Mouse (Mus musculus) heart, embryonic 11.5 days (tissue): Measurements from ENCODE around the gene Fsip1. TPM values are rescaled to one million over a fixed set of nuclear protein-coding genes. Genes with fewer than 3 reads are reported as not detected.

Source experiments
- ATAC-seq: fragments of 200-750 bp; cut with Nextera tagmentation; replicated peaks from 2 replicates; pipeline ENCODE4 v1.8.0; 2017; ENCODE audit warnings: moderate library complexity; ENCODE audit not compliant: insufficient number of reproducible peaks, low FRiP score, low TSS enrichment
- H3K27ac ChIP-seq: fragments of 300-500 bp; sonication (generic); 2 replicates; pipeline ENCODE4 v1.5.1; 2014; ENCODE audit warnings: mild to moderate bottlenecking, low read depth, low read length
- H3K27me3 ChIP-seq: fragments of 300-500 bp; sonication (generic); 2 replicates; pipeline ENCODE4 v1.6.1; 2014; ENCODE audit warnings: mild to moderate bottlenecking, low read length, mixed read lengths; ENCODE audit not compliant: control insufficient read depth, insufficient read depth
- H3K36me3 ChIP-seq: fragments of 300-500 bp; sonication (generic); 2 replicates; pipeline ENCODE4 v1.6.1; 2014; ENCODE audit warnings: mild to moderate bottlenecking, low read length, moderate library complexity, mixed read lengths; ENCODE audit not compliant: control insufficient read depth, insufficient read depth
- H3K4me1 ChIP-seq: fragments of 300-500 bp; sonication (generic); 2 replicates; pipeline ENCODE4 v1.6.1; 2014; ENCODE audit warnings: low read length; ENCODE audit not compliant: control insufficient read depth, insufficient read depth
- H3K4me2 ChIP-seq: fragments of 300-500 bp; sonication (generic); 2 replicates; pipeline ENCODE4 v1.6.1; 2014; ENCODE audit warnings: mild to moderate bottlenecking, moderate library complexity
- H3K4me3 ChIP-seq: fragments of 300-500 bp; sonication (generic); 2 replicates; pipeline ENCODE4 v1.5.1; 2014; ENCODE audit warnings: low read depth, low read length
- H3K9ac ChIP-seq: fragments of 300-500 bp; sonication (generic); 2 replicates; pipeline ENCODE4 v1.6.1; 2014; ENCODE audit warnings: mild to moderate bottlenecking, low read depth, low read length, moderate library complexity
- H3K9me3 ChIP-seq: fragments of 300-500 bp; sonication (generic); replicated peaks from 2 replicates; pipeline ENCODE4 v1.6.1; 2016; ENCODE audit warnings: low read length; ENCODE audit not compliant: control insufficient read depth
- WGBS: fragments of 180-500 bp; shearing (Covaris S2); extraction: QIAGEN DNeasy Blood & Tissue Kit; methylation state at CpG from one replicate; pipeline ENCODE4 v1.1.7; 2014; ENCODE audit not compliant: insufficient replicate concordance; 5-methylcytosine and 5-hydroxymethylcytosine counted together
- polyA plus RNA-seq: library from polyadenylated mRNA; unstranded; fragments of >200 nt; fragmentation: Nextera tagmentation; extraction: Ambion mirVana; gene quantifications from 2 replicates; pipeline ENCODE4 v1.2.1, GENCODE M21; 2014

The Fsip1 gene
- polyA plus RNA-seq, 1 experiment from 2014 or later = 0.34 TPM

GRCm38 (mm10) chr2:118263914-118264201, 7.1 kb upstream of the Fsip1 start:
- Histone ChIP-seq H3K4me3 (no peak overlapping the region), H3K9me3 (no peaks in the 10 kb centered on the region), H3K36me3 (no peaks in the 10 kb centered on the region), H3K27ac (no peak overlapping the region), H3K9ac (no peak overlapping the region), H3K27me3 (no peaks in the 10 kb centered on the region; the same call in 1 of the 2 replicates), H3K4me1 (no peaks in the 10 kb centered on the region), H3K4me2 (no peak overlapping the region)
- ATAC-seq = no peak
- 38% methylated on average over 2 of the region's 2 CpGs for WGBS

GRCm38 (mm10) chr2:118263151-118263913, 6.6 kb upstream of the Fsip1 start:
- ATAC-seq = no peak
- H3K9ac ChIP-seq = no peak overlapping the region
- no peaks in the 10 kb centered on the region; the same call in 1 of the 2 replicates for H3K27me3 ChIP-seq
- no peaks in the 10 kb centered on the region for H3K36me3 ChIP-seq
- H3K9me3 ChIP-seq = no peaks in the 10 kb centered on the region
- no peak overlapping the region for H3K4me2 ChIP-seq
- H3K4me3 ChIP-seq = no peak overlapping the region
- H3K27ac ChIP-seq = no peak overlapping the region
- WGBS = 20% methylated on average over 8 of the region's 8 CpGs
- no peaks in the 10 kb centered on the region for H3K4me1 ChIP-seq

DNA sequence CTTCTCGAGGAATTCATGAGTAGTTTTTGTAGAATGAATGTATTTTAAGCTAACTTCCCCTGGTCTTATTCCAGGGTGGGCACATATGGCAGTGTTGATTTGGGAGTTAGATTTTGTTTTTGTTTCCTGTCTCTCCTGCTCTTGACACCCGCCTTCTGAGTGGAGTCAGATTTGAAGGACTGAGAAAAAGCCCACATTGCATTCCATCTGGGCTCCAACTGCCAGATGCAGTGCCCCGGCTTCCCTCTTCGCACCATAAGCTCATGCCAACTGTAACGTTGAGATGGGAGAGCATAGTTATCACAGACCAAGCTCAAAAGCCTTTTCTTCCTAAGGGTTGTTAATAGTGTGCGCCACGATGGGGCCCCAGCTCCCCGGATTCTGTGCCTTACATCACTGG, 5.9 kb upstream of the Fsip1 start:
- no peaks in the 10 kb centered on the region for H3K9me3 ChIP-seq
- H3K4me1 ChIP-seq = no peaks in the 10 kb centered on the region
- no peak overlapping the region for H3K4me2 ChIP-seq
- no peak for ATAC-seq
- no peak overlapping the region for H3K4me3 ChIP-seq
- H3K9ac ChIP-seq = no peak overlapping the region
- H3K36me3 ChIP-seq = no peaks in the 10 kb centered on the region
- 54% methylated on average over 8 of the region's 8 CpGs for WGBS
- no peaks in the 10 kb centered on the region; the same call in 1 of the 2 replicates for H3K27me3 ChIP-seq
- no peak overlapping the region for H3K27ac ChIP-seq

DNA sequence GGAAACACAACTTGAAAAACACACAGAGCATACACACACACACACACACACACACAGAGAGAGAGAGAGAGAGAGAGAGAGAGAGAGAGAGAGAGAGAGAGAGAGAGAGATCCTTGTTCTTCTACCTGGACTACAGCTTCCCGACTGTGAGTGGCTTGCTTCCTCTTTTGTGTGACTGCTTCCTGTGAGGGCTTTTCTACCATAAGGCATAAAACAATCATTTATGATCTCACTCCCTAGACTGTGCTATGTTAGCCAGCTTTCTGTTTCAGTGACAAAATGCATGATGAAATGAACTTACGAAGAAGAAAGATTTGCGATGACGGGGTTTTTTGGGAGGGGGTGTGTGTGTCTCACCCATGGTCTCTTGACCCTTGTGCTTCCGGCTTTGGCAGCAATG, 3.0 kb upstream of the Fsip1 start:
- Histone ChIP-seq H3K27ac (no peak overlapping the region), H3K9ac (no peak overlapping the region), H3K4me2 (no peak overlapping the region), H3K27me3 (no peaks in the 10 kb centered on the region; the same call in 1 of the 2 replicates), H3K36me3 (no peaks in the 10 kb centered on the region), H3K4me3 (no peak overlapping the region), H3K9me3 (no peaks in the 10 kb centered on the region), H3K4me1 (no peaks in the 10 kb centered on the region)
- 84% methylated on average over 5 of the region's 5 CpGs for WGBS
- no peak for ATAC-seq

GRCm38 (mm10) chr2:118257094-118257493, 328 bp upstream of the Fsip1 start:
- H3K4me3 ChIP-seq = peak overlapping the region; percentile 41; the same call in 1 of the 2 replicates
- no peaks in the 10 kb centered on the region for H3K9me3 ChIP-seq
- 69% methylated on average over 8 of the region's 8 CpGs for WGBS
- no peak overlapping the region for H3K27ac ChIP-seq
- peak overlapping the region; percentile 64 for H3K4me2 ChIP-seq
- no peak for ATAC-seq
- H3K27me3 ChIP-seq = peaks cover 3% of the 10 kb centered on the region; the same call in 1 of the 2 replicates
- no peaks in the 10 kb centered on the region for H3K36me3 ChIP-seq
- no peak overlapping the region for H3K9ac ChIP-seq
- H3K4me1 ChIP-seq = no peaks in the 10 kb centered on the region

DNA sequence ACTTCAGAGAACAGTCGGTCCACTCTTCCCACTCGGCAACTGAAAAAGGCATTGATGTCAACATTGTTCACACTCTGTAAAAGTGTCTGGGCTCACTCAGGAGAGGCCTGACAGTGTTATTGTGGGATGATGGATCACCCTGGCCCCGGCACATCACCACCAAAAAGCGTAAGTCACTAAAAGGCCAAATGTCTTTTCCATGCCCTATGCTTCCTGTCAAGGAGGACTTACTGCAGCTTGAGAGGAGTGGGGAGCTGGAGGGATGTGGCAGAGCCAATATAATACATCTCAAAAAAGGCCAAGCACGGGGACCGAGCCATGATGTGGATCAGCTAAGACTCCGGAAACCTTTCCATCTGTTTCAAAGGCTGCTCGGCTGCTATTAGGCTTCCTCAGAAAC, 2.2 kb downstream of the Fsip1 start:
- Histone ChIP-seq H3K9me3 (no peaks in the 10 kb centered on the region), H3K4me1 (no peaks in the 10 kb centered on the region), H3K27me3 (0 out of 2 replicates have a peak, but pooled peaks cover 3% of the 10 kb centered on the region), H3K4me3 (no peak overlapping the region), H3K27ac (no peak overlapping the region), H3K4me2 (no peak overlapping the region), H3K9ac (no peak overlapping the region), H3K36me3 (no peaks in the 10 kb centered on the region)
- no peak for ATAC-seq
- 60% methylated on average over 8 of the region's 8 CpGs for WGBS

GRCm38 (mm10) chr2:118248966-118249365, 7.8 kb downstream of the Fsip1 start:
- Histone ChIP-seq H3K9ac (no peak overlapping the region), H3K27me3 (0 out of 2 replicates have a peak, but pooled peaks cover 3% of the 10 kb centered on the region), H3K36me3 (no peaks in the 10 kb centered on the region), H3K4me2 (no peak overlapping the region), H3K27ac (no peak overlapping the region), H3K9me3 (no peaks in the 10 kb centered on the region), H3K4me1 (no peaks in the 10 kb centered on the region), H3K4me3 (no peak overlapping the region)
- WGBS = 66% methylated on average over 12 of the region's 12 CpGs
- ATAC-seq = no peak

- no peaks in the 10 kb centered on the region for H3K9me3 ChIP-seq
- 46% methylated on average over 2 of the region's 2 CpGs for WGBS
- H3K27ac ChIP-seq = no peak overlapping the region
- no peaks in the 10 kb centered on the region for H3K4me1 ChIP-seq
- no peaks in the 10 kb centered on the region for H3K36me3 ChIP-seq
- ATAC-seq = no peak
- H3K4me2 ChIP-seq = no peak overlapping the region
- H3K9ac ChIP-seq = no peak overlapping the region
- 0 out of 2 replicates have a peak, but pooled peaks cover 3% of the 10 kb centered on the region for H3K27me3 ChIP-seq
- no peak overlapping the region for H3K4me3 ChIP-seq
Measured at GRCm38 (mm10) chr2:118248016-118248415, 8.8 kb downstream of the Fsip1 start.

DNA sequence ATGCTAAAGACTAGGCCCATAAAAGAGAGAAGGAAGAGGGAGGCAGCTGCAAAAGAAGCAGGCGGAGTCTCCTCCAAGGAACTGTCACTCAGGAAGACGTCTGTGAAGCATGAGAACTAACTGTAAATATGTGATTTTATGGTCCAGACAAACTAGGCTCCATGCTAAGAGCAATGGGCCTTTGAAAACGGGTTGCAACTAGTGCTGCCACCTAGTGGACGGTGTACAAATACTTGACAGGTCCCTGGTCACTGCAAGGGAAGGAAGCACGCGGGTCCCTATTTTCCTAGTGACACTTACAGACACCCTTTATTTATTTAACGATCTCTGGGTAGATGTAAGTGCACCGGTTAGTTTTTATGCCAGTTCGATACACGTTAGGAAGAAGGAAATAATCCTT, 10.9 kb downstream of the Fsip1 start:
- no peak overlapping the region for H3K4me3 ChIP-seq
- no peaks in the 10 kb centered on the region for H3K4me1 ChIP-seq
- no peaks in the 10 kb centered on the region for H3K36me3 ChIP-seq
- 10% methylated on average over 10 of the region's 10 CpGs for WGBS
- no peak overlapping the region for H3K4me2 ChIP-seq
- H3K27me3 ChIP-seq = no peaks in the 10 kb centered on the region
- no peak overlapping the region for H3K27ac ChIP-seq
- no peak for ATAC-seq
- no peak overlapping the region for H3K9ac ChIP-seq
- H3K9me3 ChIP-seq = no peaks in the 10 kb centered on the region
